Mouse (Mus musculus): ENCODE measurements around the gene Rftn1.

DNA sequence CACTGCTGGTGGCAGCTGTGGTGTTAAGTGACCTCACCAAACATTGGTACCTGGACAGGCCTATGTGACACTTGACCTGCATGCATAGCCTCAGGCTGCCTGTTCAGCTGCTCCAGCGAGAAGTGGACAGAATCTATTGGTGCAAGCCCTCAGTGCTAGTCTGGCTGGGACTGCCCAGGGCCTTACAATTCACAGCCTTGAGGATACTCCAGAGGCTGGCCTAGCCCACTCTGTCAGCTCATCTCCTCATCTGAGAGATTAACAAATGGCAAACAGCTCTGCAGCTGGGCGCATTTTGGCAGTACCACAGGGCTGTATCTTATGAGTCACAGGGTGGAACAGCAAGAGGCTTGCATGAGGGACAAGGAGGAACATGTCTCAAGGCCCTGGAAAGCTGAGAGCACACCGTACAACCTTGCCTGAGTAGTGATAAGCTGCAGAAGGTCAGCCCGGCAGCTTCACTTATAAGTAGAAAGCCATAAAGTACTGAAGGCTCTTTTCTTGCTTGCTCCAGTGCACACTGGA is 210.7 kb downstream of the Rftn1 start:
- TF ChIP-seq CTCF (IDR thresholded peaks at IDR 0.05; ENCODE audit: borderline replicate concordance, control insufficient read depth, extremely low read depth, insufficient read depth, low read length, poor library complexity) (no peak), POLR2A (IDR thresholded peaks at IDR 0.05; ENCODE audit: control insufficient read depth, extremely low read depth, insufficient read depth, low read length, poor library complexity) (no peak)

Data from thymus, adult 2 months (tissue).